Mouse (Mus musculus): Measurements from ENCODE around the gene Men1. TPM values are rescaled to one million over a fixed set of nuclear protein-coding genes. Genes with fewer than 3 reads are reported as not detected.
"Not testable (repeated sequence)": the region's sequence is repeated elsewhere in the genome, so short reads cannot be mapped to it uniquely, and the experiment has no call there.

The Men1 gene
- polyA plus RNA-seq, 1 experiment from 2014 or later, result 115 TPM

DNA sequence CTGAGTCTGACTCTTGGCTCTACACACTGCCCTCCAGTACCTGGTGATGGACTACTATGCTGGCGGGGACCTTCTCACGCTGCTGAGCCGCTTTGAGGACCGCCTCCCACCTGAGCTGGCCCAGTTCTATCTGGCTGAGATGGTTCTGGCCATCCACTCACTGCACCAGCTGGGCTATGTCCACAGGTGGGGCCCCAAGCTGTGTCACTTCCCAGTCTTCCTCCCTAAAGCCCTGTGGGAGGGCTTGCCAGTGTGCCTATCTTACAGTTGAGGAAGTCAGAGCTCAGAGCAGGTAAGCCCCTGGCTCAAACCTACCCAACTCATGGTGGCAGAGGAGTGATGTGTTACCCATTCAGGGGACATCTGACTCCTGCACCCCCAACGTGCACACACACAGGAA is 24.6 kb upstream of the Men1 start:
- Histone ChIP-seq H3K27ac (no peak overlapping the region), H3K4me1 (peaks cover 40% of the 10 kb centered on the region), H3K36me3 (replicated peaks) (peaks cover 31% of the 10 kb centered on the region), H3K27me3 (ENCODE audit: poor library complexity, severe bottlenecking) (no peaks in the 10 kb centered on the region), H3K4me3 (no peak overlapping the region), H3K9me3 (no peaks in the 10 kb centered on the region)
- DNase-seq (ENCODE audit: extremely low spot score, low spot score), result no peak
- WGBS, result 89% methylated on average over 5 of the region's 5 CpGs

DNA sequence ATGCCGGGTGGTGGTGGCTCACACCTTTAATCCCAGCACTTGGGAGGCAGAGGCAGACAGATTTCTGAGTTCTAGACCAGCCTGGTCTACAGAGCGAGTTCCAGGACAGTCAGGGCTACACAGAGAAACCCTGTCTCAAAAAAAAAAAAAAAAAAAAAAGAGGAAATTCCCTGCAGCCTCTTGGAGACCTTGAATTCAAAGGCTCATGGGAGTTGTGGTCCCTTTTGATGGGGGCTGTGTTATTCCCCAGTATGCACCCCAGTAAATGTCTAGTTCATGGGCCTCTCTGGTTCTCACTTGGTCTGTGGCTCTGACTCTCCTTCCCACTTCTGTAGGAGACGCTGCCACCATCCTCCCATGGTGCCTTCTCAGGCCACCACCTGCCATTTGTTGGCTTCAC is 23.0 kb upstream of the Men1 start:
- peaks cover 48% of the 10 kb centered on the region for H3K36me3 ChIP-seq (replicated peaks)
- H3K4me1 ChIP-seq, result peaks cover 26% of the 10 kb centered on the region
- H3K27me3 ChIP-seq (ENCODE audit: poor library complexity, severe bottlenecking); H3K4me3 ChIP-seq; DNase-seq (ENCODE audit: extremely low spot score, low spot score); H3K9me3 ChIP-seq; H3K27ac ChIP-seq: not testable (repeated sequence)
- WGBS, result 89% methylated on average over 3 of the region's 3 CpGs

DNA sequence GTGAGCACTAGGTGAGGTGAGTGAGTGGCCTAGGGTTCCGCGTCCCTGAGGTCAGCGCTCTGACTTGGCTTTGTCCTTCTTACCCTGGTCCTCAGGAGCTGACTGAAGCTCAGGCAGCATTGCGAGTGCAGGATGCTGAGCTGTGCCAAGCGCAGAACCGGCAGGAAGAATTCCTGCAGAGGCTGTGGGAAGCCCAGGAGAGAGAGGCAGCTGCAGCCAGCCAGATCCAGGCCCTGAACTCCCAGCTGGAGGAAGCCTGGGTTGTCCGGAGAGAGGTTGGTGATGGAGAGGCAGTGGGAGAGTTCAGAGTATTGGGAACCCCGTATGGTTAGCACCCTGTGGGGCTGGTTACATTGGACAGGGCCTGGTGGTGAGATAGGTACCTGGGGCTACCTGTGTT is 21.0 kb upstream of the Men1 start:
- Histone ChIP-seq H3K27me3 (ENCODE audit: poor library complexity, severe bottlenecking) (no peaks in the 10 kb centered on the region), H3K36me3 (replicated peaks) (peaks cover 66% of the 10 kb centered on the region), H3K27ac (no peak overlapping the region), H3K4me1 (peaks cover 9% of the 10 kb centered on the region), H3K9me3 (no peaks in the 10 kb centered on the region), H3K4me3 (no peak overlapping the region)
- no peak for DNase-seq (ENCODE audit: extremely low spot score, low spot score)
- WGBS, result 90% methylated on average over 8 of the region's 8 CpGs

DNA sequence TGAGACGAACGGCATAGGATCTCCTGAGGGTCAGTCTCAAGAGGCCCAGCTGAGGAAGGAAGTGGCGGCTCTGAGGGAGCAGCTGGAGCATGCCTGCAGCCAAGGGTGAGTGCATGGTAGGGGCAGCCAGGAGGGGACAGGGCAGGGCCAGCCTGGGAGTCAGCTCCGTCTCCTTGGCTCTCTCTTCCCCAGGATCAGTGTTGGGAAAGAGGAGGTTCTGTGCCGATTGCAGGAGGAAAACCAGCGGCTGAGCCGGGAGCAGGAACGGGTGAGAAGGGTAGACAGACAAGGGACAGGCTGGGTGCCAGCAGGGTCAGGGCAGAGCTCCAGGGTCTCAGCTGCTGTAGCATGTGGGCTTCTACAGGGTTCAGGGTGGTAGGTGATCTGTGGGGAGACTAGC is 20.3 kb upstream of the Men1 start:
- no peak overlapping the region for H3K4me3 ChIP-seq
- H3K9me3 ChIP-seq, result no peaks in the 10 kb centered on the region
- no peak overlapping the region for H3K27ac ChIP-seq
- H3K27me3 ChIP-seq (ENCODE audit: poor library complexity, severe bottlenecking), result no peaks in the 10 kb centered on the region
- WGBS, result 87% methylated on average over 8 of the region's 8 CpGs
- 0 out of 2 replicates have a peak, but pooled peaks cover 2% of the 10 kb centered on the region for H3K4me1 ChIP-seq
- H3K36me3 ChIP-seq (replicated peaks), result peaks cover 71% of the 10 kb centered on the region
- DNase-seq (ENCODE audit: extremely low spot score, low spot score), result no peak

DNA sequence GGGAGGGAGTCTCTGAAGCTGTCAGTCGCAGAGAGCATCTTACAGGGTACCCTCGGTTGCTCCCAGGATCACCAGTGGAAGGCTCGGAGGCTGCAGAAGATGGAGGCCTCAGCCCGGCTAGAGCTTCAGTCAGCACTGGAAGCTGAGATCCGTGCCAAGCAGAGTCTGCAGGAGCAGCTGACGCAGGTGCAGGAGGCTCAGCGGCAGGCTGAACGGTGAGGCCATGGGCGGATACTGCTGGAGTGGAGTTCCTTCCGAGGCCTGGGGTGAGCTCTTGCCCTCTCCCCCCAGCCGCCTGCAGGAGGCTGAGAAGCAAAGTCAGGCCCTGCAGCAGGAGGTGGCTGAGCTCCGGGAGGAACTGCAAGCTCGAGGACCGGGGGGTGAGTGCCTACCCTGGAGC is 19.2 kb upstream of the Men1 start:
- H3K36me3 ChIP-seq (replicated peaks), result peaks cover 73% of the 10 kb centered on the region
- no peak overlapping the region for H3K27ac ChIP-seq
- H3K4me1 ChIP-seq, result no peaks in the 10 kb centered on the region
- no peak for DNase-seq (ENCODE audit: extremely low spot score, low spot score)
- no peak overlapping the region for H3K4me3 ChIP-seq
- 78% methylated on average over 14 of the region's 14 CpGs for WGBS
- H3K27me3 ChIP-seq (ENCODE audit: poor library complexity, severe bottlenecking), result no peaks in the 10 kb centered on the region
- H3K9me3 ChIP-seq, result no peaks in the 10 kb centered on the region

DNA sequence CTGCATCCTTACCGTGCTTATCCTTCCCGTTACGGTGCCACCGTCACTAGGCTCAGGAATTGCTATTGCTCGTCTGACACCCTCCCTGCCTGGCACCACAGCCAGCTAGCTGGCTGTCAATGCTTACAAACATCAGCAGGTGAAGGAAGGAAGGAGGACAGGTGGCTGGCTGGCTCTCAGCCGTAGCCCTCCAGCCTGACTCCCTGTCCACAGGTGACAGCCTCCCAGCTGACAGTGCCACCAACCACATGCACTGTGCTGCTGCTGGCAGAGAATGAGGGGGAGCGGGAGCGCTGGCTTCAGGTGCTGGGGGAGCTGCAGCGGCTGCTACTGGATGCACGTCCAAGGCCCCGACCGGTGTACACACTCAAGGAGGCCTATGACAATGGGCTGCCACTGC is 16.6 kb upstream of the Men1 start:
- no peak for DNase-seq (ENCODE audit: extremely low spot score, low spot score)
- Histone ChIP-seq H3K4me3 (no peak overlapping the region), H3K27ac (no peak overlapping the region), H3K27me3 (ENCODE audit: poor library complexity, severe bottlenecking) (no peaks in the 10 kb centered on the region), H3K4me1 (no peaks in the 10 kb centered on the region), H3K36me3 (replicated peaks) (peaks cover 69% of the 10 kb centered on the region), H3K9me3 (no peaks in the 10 kb centered on the region)
- 91% methylated on average over 12 of the region's 12 CpGs for WGBS

DNA sequence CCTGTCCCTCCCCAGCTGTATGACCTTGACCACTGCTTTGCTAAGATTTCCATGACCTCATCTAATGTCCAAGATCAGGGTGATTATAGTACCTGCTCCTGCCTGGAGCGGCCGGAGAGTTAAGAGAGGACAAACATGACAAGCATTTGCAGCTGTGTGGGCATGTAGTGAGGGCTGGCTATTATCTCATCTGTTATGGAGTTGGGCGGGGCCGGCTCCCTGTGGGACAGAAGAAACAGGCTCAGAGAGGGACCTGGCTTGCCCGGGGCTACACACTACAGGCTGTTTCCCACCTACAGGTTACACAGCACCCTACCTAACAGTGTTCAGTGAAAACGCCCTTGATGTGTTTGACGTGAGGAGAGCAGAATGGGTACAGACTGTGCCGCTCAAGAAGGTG is 13.4 kb upstream of the Men1 start:
- Histone ChIP-seq H3K27ac (no peak overlapping the region), H3K36me3 (replicated peaks) (peaks cover 38% of the 10 kb centered on the region), H3K4me3 (no peak overlapping the region), H3K27me3 (ENCODE audit: poor library complexity, severe bottlenecking) (no peaks in the 10 kb centered on the region), H3K9me3 (no peaks in the 10 kb centered on the region), H3K4me1 (no peaks in the 10 kb centered on the region)
- WGBS, result 89% methylated on average over 8 of the region's 8 CpGs
- no peak for DNase-seq (ENCODE audit: extremely low spot score, low spot score)

DNA sequence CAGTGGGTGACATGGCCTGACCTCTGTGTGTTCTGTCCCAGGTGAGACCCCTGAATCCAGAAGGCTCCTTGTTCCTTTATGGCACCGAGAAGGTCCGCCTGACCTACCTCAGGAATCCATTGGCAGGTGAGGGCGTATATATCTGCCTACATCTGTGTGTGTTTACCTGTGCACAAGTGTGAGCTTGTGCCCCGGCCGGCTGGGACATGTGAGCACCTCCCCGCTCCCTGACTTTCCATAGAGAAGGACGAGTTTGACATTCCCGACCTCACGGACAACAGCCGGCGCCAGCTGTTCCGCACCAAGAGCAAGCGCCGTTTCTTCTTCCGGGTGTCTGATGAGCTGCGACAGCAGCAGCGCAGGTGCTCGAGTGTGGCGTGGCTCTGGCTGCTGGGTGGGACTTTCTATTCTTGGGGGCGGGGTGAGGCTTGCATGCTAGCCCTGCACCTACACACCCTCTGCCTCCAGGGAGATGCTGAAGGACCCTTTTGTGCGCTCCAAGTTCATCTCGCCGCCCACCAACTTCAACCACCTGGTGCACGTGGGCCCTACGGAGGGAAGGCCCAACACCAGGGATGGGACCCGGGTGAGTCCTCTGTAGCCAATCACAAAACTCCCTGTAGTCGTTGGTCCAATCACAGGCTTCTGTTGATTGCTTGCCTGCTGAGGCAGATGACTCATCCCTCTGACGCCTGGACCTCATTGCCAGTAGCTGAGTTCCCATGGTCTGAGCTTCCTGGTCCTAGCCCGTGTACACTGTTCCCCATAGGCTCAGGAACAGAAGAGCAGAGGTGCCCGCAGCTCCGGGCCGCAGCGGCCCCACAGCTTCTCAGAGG is 12.8 kb upstream of the Men1 start:
- 89% methylated on average over 33 of the region's 33 CpGs for WGBS
- H3K9me3 ChIP-seq, result no peaks in the 10 kb centered on the region
- H3K36me3 ChIP-seq (replicated peaks), result peaks cover 32% of the 10 kb centered on the region

DNA sequence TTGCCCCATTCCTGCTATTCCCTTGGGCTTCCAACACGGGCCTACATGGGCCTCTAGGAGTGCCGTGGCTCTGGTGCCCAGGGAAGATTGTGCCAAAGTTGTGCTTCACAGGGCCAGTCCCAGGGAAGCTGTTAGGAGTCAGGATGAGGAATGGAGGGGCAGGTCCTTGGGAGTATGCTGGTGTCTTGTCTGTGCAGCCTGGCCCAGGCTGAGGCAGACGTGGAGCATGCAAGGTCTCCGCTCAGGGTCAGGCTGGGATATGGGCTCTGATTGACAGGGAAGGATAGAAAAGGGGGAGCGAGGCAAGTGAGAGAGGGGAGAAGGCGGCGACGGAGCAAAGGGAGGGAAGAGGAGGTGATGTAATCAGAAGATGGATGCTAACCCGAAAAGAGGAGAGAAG is 10.0 kb upstream of the Men1 start:
- H3K27ac ChIP-seq, result no peak overlapping the region
- no peaks in the 10 kb centered on the region for H3K4me1 ChIP-seq
- 86% methylated on average over 9 of the region's 9 CpGs for WGBS
- peaks cover 11% of the 10 kb centered on the region for H3K36me3 ChIP-seq (replicated peaks)
- no peak overlapping the region for H3K4me3 ChIP-seq
- DNase-seq (ENCODE audit: extremely low spot score, low spot score), result no peak
- H3K27me3 ChIP-seq (ENCODE audit: poor library complexity, severe bottlenecking), result no peaks in the 10 kb centered on the region
- no peaks in the 10 kb centered on the region for H3K9me3 ChIP-seq

More for the DNA sequence above, 12.8 kb upstream of the Men1 start:
- no peaks in the 10 kb centered on the region for H3K27me3 ChIP-seq (ENCODE audit: poor library complexity, severe bottlenecking)
- no peak overlapping the region for H3K27ac ChIP-seq
- no peak for DNase-seq (ENCODE audit: extremely low spot score, low spot score)
- no peak overlapping the region for H3K4me3 ChIP-seq
- no peaks in the 10 kb centered on the region for H3K4me1 ChIP-seq

DNA sequence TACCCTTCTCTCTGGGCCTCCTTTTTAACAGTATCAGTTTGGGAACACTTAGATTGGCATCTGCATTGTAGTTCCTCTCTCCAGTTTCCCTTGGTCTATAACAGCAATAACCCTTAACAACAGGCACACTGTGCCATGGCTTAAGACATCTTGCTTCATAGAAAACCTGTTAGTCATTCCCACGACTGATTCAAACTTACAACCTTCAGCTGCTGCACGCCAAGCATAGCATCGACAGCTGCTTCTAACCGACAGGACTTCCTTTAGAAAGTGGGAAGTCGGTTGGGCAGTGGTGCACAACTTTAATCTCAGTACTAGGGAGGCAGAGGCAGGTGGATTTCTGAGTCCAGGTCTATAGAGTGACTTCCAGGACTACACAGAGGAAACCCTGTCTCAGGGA is 3.6 kb upstream of the Men1 start:
- no peaks in the 10 kb centered on the region for H3K36me3 ChIP-seq (replicated peaks)
- no peaks in the 10 kb centered on the region for H3K27me3 ChIP-seq (ENCODE audit: poor library complexity, severe bottlenecking)
- DNase-seq (ENCODE audit: extremely low spot score, low spot score), result no peak
- H3K4me3 ChIP-seq, result peak overlapping the region; percentile 39; the same call in 1 of the 2 replicates
- no peaks in the 10 kb centered on the region for H3K9me3 ChIP-seq
- WGBS, result 74% methylated on average over 5 of the region's 5 CpGs
- peaks cover 24% of the 10 kb centered on the region for H3K4me1 ChIP-seq
- no peak overlapping the region; the same call in 1 of the 2 replicates for H3K27ac ChIP-seq

DNA sequence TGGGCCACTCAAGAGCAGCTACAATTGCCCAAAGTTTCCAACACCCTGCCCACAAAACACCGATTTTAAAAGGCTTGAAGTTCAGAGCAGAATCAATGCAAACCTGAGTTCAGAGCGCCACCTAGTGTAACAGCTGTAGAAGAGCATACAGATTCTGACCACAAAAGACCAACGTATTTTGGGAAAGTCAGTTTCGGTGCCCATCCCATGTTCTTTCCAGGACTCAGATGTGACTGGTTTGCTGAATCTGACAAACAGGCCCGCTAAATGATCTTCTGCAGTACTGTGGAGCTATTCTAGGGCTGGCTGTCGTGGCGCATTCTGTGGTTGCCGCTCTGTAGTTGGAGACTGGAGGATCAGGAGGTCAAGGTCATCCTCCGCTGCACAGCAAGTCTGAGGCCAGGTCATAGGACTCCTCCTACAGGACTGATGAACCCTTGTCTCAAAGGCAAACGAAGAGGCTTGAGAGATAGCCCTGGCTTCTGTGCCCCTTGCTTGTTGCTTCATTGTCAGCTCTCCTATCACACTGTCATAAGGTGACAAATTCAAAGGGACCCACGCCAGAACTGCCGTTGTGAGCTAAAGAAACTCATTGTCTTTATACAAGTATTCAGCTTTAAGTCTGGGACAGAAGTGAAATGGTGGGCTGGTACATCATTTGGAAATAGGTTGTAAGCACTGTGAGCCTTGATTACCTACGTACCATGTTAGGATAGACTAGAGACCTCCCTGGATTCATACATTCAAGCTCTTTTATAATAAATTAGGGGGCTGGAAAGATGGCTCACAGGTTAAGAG is 2.9 kb upstream of the Men1 start:
- peak overlapping the region; percentile 39 for H3K4me3 ChIP-seq

DNA sequence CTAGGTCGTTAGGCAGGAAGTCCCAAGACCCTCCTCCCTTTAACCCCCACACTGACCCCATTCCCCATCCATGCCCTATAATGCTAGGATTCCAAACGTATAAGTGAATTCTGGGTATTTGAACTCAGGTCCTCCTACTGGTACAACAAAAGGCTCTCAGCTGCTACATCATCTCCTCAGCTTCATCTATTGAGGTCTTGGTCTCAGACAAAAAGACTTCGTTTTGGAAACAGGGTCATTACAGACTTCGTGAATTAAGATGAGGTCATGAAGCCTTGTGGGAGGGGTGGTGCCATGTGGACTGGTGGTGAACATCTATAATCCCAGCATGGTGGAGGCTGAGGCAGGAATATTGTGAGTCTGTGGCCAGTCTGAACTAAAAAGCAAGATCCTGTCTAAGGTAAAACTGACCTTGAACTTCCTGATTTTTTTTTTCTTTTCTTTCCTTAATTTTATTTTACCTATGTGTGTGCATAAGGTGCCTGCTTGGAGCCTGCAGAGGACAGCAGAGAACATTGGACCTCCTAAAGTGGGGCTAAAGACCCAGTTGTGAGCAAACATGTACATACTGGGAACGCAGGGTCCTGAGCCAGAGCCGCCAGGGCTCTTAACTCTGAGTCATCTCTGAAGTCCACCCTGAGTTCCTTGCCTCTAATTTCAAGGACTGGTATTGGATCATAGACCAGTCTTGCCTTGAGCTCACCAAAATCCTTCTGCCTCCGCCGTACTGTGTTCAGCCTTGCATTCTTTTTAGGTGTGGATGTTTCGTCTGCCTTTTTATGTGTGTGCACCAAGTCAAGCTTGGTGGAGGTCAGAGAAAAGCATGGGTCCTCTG is 801 bp upstream of the Men1 start:
- no peak for DNase-seq (ENCODE audit: extremely low spot score, low spot score)
- Histone ChIP-seq H3K36me3 (replicated peaks) (peaks cover 25% of the 10 kb centered on the region), H3K9me3 (no peaks in the 10 kb centered on the region), H3K4me3 (peak overlapping the region; percentile 86), H3K4me1 (peaks cover 41% of the 10 kb centered on the region), H3K27me3 (ENCODE audit: poor library complexity, severe bottlenecking) (no peaks in the 10 kb centered on the region), H3K27ac (peak overlapping the region; percentile 91)
- 79% methylated on average over 9 of the region's 9 CpGs for WGBS

More for the DNA sequence above, 2.9 kb upstream of the Men1 start:
- H3K27ac ChIP-seq, result peak overlapping the region; percentile 72
- no peaks in the 10 kb centered on the region for H3K9me3 ChIP-seq
- peak; percentile 69 for DNase-seq (ENCODE audit: extremely low spot score, low spot score)
- H3K4me1 ChIP-seq, result peaks cover 31% of the 10 kb centered on the region
- 26% methylated on average over 13 of the region's 13 CpGs for WGBS
- peaks cover 4% of the 10 kb centered on the region for H3K36me3 ChIP-seq (replicated peaks)
- H3K27me3 ChIP-seq (ENCODE audit: poor library complexity, severe bottlenecking), result no peaks in the 10 kb centered on the region
